Mouse (Mus musculus) neutrophil, adult 5-6 weeks (primary cell): ENCODE results near the gene Trpc5os. TPM values are rescaled to one million over a fixed set of nuclear protein-coding genes. Genes with fewer than 3 reads are reported as not detected.

Source experiments
- ATAC-seq: fragments of 151-379, 151-347 bp; 2 replicates; pipeline ENCODE4 v1.8.0; 2017; ENCODE audit warnings: mild to moderate bottlenecking, moderate TSS enrichment; ENCODE audit not compliant: insufficient number of reproducible peaks, poor library complexity, low FRiP score, severe bottlenecking; ENCODE audit errors: extremely low read depth
- total RNA-seq: library from RNA; stranded (forward); fragments of 200-1000 nt; gene quantifications from 2 replicates; pipeline ENCODE4 v1.2.3, GENCODE M21; 2017

Trpc5os gene
- total RNA-seq = not detected in 2 replicates

DNA sequence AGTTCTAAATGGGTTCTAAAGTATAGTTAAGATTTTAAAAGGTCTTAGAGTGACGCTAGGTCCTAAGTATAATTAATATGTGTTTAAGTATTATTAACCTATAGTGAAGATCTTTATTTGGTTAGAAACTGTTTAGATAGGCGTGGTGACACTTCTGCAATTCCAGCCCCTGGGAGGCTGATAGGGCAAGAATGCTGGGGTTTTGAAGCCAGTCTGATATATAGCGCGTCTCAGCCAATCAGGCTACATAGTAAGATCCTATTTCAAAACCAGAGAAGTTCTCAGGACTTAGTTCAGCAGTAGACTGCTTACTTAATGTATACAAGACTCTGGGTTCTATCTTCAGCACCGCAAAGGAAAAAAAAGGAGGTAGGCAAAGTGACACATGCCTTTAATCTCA lies at the start of gene Trpc5os:
Gene Trpc5os (plus strand): TSS at position 301 of the 400 bp plus-strand sequence.
- ATAC-seq = no peak

DNA sequence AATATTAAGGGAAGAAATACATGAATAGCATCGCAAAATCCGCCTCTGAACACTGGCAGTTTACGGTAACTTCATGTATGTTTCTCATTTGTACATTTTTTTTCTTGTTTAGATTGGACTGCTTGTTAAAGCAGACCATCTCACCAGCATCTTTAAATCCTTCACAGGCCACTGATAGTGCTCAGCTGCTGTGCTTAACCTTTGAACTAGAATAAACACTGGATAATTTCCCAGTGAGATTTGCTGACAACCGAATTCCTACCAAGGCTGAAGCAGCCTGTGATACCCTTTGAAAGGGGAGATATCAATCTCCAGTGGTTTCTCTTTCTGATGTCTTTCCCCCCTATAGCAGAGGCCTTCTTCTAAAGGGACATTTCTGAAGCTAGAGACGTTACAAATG lies 48.3 kb upstream of the Trpc5os start:
- no peak for ATAC-seq

DNA sequence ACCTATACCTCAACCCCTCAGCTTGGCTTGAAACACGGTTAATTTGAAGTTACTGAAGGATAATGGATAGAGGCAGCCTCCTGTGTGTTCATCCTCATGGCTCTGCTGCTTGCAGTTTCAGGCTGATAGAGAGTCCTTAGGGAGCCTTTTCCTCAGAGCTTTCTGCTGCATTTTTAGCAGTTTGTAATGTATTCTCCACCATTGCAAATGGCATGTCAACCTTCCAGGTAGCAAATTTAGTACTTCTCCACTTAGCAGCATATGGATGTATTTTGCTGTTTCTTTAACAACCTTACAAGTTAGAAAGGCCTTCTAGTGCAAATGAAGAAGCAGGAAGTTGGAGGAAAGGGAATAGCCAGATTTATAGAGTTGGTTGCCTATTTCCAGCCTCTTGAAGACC lies 36.1 kb upstream of the Trpc5os start:
- no peak for ATAC-seq

DNA sequence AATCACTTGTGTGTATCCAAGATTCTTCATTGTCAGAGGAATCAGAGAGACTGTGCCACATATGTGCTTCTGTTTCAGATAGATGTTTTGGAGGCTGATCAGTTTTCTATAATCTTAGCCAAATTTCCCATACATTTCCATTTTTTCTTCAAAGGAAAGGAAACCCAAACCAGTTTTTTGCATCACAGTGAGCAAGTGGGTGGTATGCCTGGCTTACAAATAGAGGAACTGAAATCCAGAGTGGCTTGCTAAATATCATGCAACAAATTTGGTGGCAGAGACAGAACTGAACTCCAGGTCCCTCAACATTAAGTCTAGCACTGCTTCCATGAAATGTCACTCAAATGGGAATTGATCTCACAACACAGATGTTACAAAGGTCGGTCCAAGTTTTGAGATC lies 35.3 kb upstream of the Trpc5os start:
- no peak for ATAC-seq

DNA sequence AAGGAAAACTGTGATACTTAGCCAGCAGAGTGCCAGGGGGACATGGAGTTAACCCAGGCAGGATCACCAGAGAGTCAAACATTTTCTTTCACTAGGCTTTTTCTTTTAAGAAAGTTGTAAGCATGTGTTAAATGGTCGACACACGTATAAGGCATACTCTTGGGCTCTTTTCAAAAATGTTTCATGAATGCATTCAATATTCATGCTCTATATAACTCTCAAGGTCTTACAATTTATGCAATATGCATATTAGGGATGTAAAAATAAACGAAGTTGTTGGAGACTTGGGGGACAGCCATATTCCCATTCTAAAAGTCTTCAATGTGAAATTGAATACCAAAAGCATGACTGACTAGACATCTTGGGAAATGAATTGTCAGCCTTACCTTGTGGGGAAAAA lies 32.5 kb upstream of the Trpc5os start:
- no peak for ATAC-seq

DNA sequence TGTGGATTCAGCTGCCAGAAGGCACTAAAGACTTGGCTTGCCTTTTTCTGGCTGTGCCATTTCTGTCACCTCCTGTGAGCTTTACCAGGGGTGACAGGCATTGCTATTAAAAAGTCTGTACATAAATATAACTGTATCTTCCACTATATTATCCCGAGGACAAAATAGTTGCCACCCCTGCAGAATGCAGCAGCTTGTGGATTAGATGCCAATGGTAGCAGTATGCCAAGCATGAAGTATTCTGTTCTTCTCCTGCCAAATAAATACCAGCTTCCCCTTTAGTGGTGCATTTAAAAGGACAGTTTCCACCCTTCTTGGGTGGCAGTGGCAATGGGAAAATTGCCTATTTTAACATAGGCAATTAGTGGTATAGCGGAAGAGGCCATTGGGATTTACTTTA lies 8.0 kb downstream of the Trpc5os start:
- ATAC-seq = no peak

DNA sequence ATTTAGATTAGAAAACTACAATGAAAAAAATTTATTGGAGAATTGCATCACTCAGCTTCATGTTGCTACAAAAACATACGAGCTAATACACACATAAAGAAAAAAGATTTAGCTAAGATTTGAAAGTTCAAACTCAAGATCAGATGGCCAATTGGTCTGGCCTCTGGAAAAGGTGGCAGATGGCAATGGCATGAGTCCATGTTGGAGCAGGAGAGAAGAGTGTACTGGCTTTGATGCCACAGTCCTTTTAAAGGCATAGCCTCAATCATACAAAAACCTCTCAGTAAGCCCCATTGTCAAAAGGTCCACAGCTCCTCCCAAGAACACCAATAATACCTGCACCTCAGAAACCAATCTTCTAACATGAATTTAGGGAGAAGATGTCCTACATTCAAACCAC lies 35.0 kb downstream of the Trpc5os start:
- ATAC-seq = no peak

DNA sequence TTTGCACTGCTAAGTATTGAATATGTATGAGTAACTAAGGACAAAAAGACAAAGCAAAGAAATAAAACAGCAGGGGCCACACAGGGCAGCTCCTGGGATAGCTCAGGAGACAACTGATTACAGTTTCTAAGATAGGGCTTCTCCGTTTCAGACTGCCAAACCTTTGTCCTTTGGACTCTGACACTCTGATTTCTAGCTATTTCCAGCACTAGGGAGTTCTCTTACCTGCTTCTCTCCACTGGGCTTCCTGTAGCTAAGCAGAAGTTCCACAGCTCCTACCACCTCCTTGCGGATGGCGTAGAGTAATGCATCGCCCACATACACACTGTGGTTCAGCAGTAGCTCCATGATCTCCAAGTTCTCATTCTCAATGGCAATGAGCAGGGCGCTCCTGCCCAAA lies 66.9 kb downstream of the Trpc5os start:
- ATAC-seq = no peak

DNA sequence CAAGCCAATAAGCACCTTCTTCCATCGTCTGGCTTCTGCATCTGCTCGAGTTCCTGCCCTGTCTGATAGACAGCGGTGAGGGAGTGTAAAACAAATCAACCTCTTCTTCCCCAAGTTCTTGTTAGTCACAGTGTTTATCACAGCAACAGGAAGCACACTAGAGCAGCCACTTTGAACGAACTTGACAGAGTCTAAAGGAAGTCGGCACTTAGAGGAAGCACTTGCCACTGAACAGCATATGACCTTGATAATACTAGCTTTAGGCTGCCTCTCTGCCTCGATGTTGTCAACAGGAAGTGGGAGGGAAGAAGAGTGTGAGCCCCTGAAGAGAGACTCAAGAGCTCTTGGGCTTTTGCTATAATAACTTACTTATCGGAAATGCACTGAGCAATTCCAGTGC lies 69.7 kb downstream of the Trpc5os start:
- peak; percentile 99 for ATAC-seq

Other genes starting within 250 kb of the Trpc5os start
- gene Alg13, start 138.8 kb upstream of the Trpc5os start, total RNA-seq = 5.0 and 8.6 TPM in 2 replicates
- gene Trpc5, start 231.6 kb downstream of the Trpc5os start, total RNA-seq = not detected in 2 replicates
- not detected in 2 replicates for gene Rtl4, start 232.3 kb downstream of the Trpc5os start, total RNA-seq